Mouse (Mus musculus) ES-Bruce4 (cell line): ENCODE results near the gene Slc22a5. TPM values are rescaled to one million over a fixed set of nuclear protein-coding genes. Genes with fewer than 3 reads are reported as not detected.

Experiments
- H3K27ac ChIP-seq: 2 replicates; pipeline ENCODE4 v1.5.1; 2012; ENCODE audit warnings: low read length, inconsistent platforms; ENCODE audit not compliant: insufficient read depth
- H3K27me3 ChIP-seq: 2 replicates; pipeline ENCODE4 v1.6.1; 2012; ENCODE audit warnings: mild to moderate bottlenecking, low read length, inconsistent platforms; ENCODE audit not compliant: control insufficient read depth, poor library complexity, insufficient read depth, severe bottlenecking
- H3K36me3 ChIP-seq: 2 replicates; pipeline ENCODE4 v1.6.1; 2012; ENCODE audit warnings: inconsistent platforms, mild to moderate bottlenecking, low read length, moderate library complexity; ENCODE audit not compliant: control insufficient read depth, poor library complexity, insufficient read depth, severe bottlenecking
- H3K4me1 ChIP-seq: one replicate; pipeline ENCODE4 v1.8.1; 2011; ENCODE audit warnings: low read length; ENCODE audit not compliant: control insufficient read depth, insufficient read depth
- H3K4me3 ChIP-seq: 2 replicates; pipeline ENCODE4 v1.5.1; 2011; ENCODE audit warnings: low read depth, mild to moderate bottlenecking, low read length
- H3K9ac ChIP-seq: 2 replicates; pipeline ENCODE4 v1.6.1; 2012; ENCODE audit warnings: low read depth, mild to moderate bottlenecking, inconsistent platforms; ENCODE audit not compliant: poor library complexity, severe bottlenecking
- H3K9me3 ChIP-seq: replicated peaks from 2 replicates; pipeline ENCODE4 v1.6.1; 2012; ENCODE audit warnings: mild to moderate bottlenecking, low read length, inconsistent platforms; ENCODE audit not compliant: control insufficient read depth, poor library complexity, insufficient read depth, severe bottlenecking
- CTCF ChIP-seq: IDR thresholded peaks from one replicate; pipeline ENCODE4 v1.8.1; 2011; ENCODE audit warnings: low read depth, low read length
- EP300 ChIP-seq: IDR thresholded peaks from 2 replicates; pipeline ENCODE4 v1.6.1; 2011; ENCODE audit warnings: low read depth, low read length; ENCODE audit not compliant: insufficient read depth
- POLR2A ChIP-seq: IDR thresholded peaks from one replicate; pipeline ENCODE4 v1.8.1; 2011; ENCODE audit warnings: low read length; ENCODE audit not compliant: insufficient read depth
- polyA plus RNA-seq: library from polyadenylated mRNA; stranded (reverse); fragments of >200 nt; gene quantifications from 2 replicates; pipeline ENCODE4 v1.2.4, GENCODE M21; 2011; ENCODE audit warnings: low read depth; ENCODE audit not compliant: missing spikeins, insufficient read depth, insufficient read length

Slc22a5 gene
- polyA plus RNA-seq, 1 experiment: 7.7 TPM

DNA sequence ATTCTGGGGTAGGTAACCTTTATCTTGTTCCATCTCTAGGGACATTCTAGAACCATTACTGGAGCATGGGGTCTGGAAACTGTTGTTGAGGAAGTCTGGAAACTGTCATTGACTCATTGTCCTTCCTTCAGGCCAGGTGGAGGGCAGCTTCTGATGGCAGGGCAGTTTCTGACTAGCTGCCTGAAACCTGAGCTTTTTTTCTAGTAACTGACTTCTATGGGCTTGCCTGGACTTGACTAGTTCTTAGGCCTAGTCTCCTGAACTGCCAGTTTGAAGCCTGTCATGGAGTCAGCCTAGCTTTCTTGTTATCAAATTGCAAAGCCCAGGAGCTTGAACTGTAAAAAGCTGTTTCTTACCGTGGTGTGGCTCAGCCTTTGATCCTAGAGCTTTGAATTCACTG is 9.5 kb upstream of the Slc22a5 start:
- Histone ChIP-seq H3K36me3 (no peaks in the 10 kb centered on the region), H3K9ac (no peak overlapping the region), H3K9me3 (no peaks in the 10 kb centered on the region), H3K27ac (peak overlapping the region; percentile 31; the same call in 1 of the 2 replicates), H3K4me1 (peaks cover 5% of the 10 kb centered on the region), H3K27me3 (no peaks in the 10 kb centered on the region), H3K4me3 (no peak overlapping the region)
- TF ChIP-seq CTCF (no peak), POLR2A (no peak), EP300 (0 out of 2 replicates have a peak, but pooled peaks have one; percentile 44)

DNA sequence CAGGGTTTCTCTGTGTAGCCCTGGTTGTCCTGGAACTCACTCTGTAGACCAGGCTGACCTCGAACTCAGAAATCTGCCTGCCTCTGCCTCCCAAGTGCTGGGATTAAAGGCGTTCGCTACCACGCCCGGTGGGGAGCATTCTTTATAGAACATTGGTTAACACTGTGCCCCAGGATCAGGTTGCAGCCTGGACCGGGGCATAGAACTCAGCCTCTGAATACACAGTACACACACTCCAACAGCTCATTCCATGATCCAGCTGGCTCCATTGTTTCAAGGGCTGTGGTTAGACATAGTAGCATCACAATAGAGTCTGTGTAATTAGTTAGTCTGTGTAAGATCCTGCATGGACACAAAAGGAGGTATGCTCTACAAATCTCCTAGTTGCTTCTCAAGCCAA is 8.5 kb upstream of the Slc22a5 start:
- H3K9me3 ChIP-seq: no peaks in the 10 kb centered on the region
- H3K27me3 ChIP-seq: no peaks in the 10 kb centered on the region
- H3K4me1 ChIP-seq: peaks cover 5% of the 10 kb centered on the region
- no peaks in the 10 kb centered on the region for H3K36me3 ChIP-seq
- H3K9ac ChIP-seq: no peak overlapping the region
- TF ChIP-seq CTCF: no peak
- TF ChIP-seq EP300: 0 out of 2 replicates have a peak, but pooled peaks have one; percentile 15
- TF ChIP-seq POLR2A: no peak
- H3K4me3 ChIP-seq: no peak overlapping the region
- no peak overlapping the region for H3K27ac ChIP-seq

DNA sequence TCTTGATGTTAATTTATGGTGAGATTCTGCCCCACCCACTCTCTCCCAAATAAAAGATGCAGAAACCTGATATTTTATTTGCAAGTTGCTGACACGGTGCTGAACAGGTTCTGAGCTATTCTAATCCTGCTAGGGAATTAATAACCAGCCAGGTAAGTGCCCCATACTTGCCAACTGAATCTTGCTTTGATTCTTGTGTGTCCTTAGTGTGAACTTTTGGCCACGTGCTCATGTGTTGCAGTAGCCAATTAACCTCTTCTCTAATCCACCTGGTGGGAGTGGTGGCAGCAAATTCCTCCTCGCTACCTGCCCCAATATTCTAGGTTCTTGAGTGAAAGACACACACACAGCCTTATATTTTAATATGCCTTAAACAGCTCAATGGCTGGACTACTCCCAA is 7.5 kb upstream of the Slc22a5 start:
- no peaks in the 10 kb centered on the region for H3K36me3 ChIP-seq
- no peak overlapping the region for H3K4me3 ChIP-seq
- no peaks in the 10 kb centered on the region for H3K27me3 ChIP-seq
- no peak overlapping the region for H3K9ac ChIP-seq
- TF ChIP-seq EP300 (no peak), POLR2A (no peak), CTCF (no peak)
- H3K27ac ChIP-seq: no peak overlapping the region
- H3K4me1 ChIP-seq: peaks cover under 1% of the 10 kb centered on the region
- H3K9me3 ChIP-seq: no peaks in the 10 kb centered on the region

DNA sequence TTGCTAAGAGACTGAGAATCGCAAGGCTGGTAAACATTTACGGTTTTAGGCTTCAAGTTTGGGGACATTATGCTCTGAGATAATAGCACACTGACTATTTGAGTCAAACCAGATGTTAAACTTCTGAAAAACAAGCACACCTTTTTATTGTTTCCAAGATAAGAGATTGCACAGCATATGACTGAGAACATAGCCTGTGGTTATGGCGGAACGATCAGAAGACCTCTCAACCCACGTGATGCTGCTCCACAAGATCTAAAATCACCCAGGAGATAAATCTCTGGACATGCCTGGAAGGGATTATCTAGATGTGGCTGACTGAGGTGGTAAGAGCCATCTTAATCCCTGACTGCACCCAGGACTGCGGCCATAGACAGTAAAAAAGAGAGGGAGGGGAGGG is 5.5 kb upstream of the Slc22a5 start:
- H3K9me3 ChIP-seq: no peaks in the 10 kb centered on the region
- no peaks in the 10 kb centered on the region for H3K36me3 ChIP-seq
- TF ChIP-seq CTCF (no peak), POLR2A (no peak), EP300 (no peak)
- no peaks in the 10 kb centered on the region for H3K4me1 ChIP-seq
- H3K27ac ChIP-seq: no peak overlapping the region
- H3K4me3 ChIP-seq: no peak overlapping the region
- H3K27me3 ChIP-seq: no peaks in the 10 kb centered on the region
- no peak overlapping the region for H3K9ac ChIP-seq

DNA sequence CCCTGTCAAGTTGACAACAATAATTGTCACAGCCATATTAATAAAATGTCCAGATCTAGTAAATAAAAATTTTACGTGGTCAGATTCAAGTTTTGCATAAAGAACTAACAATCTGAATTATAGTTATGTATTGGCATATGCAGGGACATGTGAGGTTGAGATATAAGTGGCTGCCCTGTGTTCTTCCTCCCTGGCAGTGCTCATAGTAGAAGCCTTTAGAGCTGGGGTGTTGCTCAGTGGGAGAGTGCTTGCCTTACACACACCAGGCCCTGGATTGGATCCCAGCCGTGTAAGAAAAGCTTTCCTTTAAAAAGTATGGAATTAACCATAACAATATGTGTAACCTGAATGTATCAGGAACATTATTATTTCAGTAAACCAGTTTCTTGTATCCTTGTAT is 2.0 kb upstream of the Slc22a5 start:
- H3K4me1 ChIP-seq: no peaks in the 10 kb centered on the region
- H3K27me3 ChIP-seq: no peaks in the 10 kb centered on the region
- no peaks in the 10 kb centered on the region for H3K9me3 ChIP-seq
- no peak overlapping the region for H3K9ac ChIP-seq
- TF ChIP-seq CTCF: no peak
- TF ChIP-seq EP300: no peak
- no peak for TF ChIP-seq POLR2A
- no peaks in the 10 kb centered on the region for H3K36me3 ChIP-seq
- no peak overlapping the region for H3K27ac ChIP-seq
- H3K4me3 ChIP-seq: no peak overlapping the region

DNA sequence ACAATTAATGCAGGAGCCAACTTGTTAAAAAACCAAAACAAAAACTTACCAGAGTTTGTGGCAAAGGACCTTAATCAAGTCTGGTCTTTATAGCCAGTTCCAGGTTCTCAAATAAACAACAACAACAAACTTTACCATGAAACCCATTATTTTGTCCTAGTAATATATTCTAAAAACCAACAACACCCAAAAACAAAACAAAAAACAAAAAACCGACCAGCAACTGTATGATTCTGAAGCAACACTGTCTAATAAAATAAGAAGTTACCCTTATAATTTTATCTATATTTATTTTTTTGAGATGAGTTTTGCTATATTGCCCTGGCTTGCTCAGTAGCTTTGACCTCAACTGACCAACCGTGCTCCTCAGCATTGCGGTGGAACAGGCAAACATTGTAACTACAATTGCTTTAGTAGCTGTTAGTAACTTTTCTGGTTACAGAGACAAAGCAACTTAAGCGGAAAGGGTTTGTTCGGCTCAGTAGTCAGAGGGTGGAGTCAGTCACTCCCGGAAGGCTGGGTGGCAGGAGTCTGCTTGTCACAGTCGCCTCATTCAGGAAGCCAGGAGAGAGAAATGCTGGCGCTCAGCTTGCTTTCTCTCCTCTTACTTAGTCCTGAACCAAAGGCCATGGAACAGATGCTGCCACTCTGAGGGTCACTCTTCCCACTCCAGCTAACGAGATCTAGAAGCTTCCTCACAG is 1.4 kb upstream of the Slc22a5 start:
- Histone ChIP-seq H3K4me1 (no peaks in the 10 kb centered on the region), H3K27me3 (no peaks in the 10 kb centered on the region), H3K27ac (no peak overlapping the region), H3K4me3 (no peak overlapping the region), H3K9ac (no peak overlapping the region), H3K36me3 (no peaks in the 10 kb centered on the region), H3K9me3 (no peaks in the 10 kb centered on the region)
- TF ChIP-seq CTCF (no peak), POLR2A (no peak), EP300 (no peak)
